Comparison of ENCODE assay signal across 8 mouse cellular contexts in the genomic region with DNA sequence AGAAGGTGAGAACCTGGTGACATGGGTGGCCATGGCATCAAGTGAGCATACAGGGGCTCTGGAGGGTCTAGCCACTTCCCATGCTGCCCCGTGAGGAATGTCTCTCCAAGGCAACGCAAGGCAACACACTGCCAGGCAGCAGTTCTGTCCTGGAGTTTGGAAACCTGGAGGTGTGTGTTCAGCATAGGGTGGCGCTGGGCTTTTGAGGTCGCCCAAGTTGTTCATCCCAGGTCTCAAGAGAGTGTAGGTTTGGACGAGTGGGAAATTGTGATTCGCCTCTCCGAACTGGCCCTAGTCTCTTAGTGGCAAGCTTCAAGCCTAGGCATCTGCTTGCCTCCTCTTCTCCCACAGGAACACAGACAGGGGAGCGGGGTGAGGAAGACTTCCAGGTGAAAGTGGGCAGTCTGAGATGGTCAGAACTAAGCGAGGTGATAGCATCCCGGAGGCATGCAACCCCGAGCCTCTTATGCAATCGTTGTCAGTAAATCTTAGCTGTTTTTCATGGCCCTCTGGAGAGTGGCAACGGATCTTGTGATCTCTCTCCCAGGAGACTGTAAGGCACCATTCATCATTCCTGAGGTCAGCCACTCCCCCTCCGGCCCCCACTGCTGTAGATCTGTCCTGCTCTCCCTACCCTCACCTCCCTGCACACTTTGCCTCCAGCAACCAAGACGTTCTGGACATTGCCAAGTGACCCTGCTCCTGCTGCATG. TPM values are rescaled to one million over a fixed set of nuclear protein-coding genes. Genes with fewer than 3 reads are reported as not detected.
A peak's percentile ranks its signal among the peaks of the same experiment; 100 is the strongest.
DNase-seq lines count a peak whose midpoint lies in the region; ATAC-seq lines count a peak whose summit lies in the region.

No protein-coding gene starts in this region.

- no peaks in the 10 kb centered on the region for H3K9me3 ChIP-seq in forebrain, embryonic 13.5 days (replicated peaks)
- peaks cover 4% of the 10 kb centered on the region; the same call in 1 of the 2 replicates for H3K9me3 ChIP-seq in kidney, embryonic 16.5 days (ENCODE audit: low read length)
- H3K9me3 ChIP-seq in midbrain, embryonic 13.5 days: no peaks in the 10 kb centered on the region

- peak overlapping the region; percentile 61 for H3K4me2 ChIP-seq in forebrain, embryonic 13.5 days
- H3K4me2 ChIP-seq in kidney, embryonic 16.5 days (replicated peaks; ENCODE audit: low read depth, low read length): peak overlapping the region; percentile 78
- H3K4me2 ChIP-seq in midbrain, embryonic 13.5 days (replicated peaks): peak overlapping the region; percentile 56

- H3K4me1 ChIP-seq in forebrain, embryonic 13.5 days: peaks cover 16% of the 10 kb centered on the region
- H3K4me1 ChIP-seq in kidney, embryonic 16.5 days (ENCODE audit: insufficient read depth, low read length): peaks cover 32% of the 10 kb centered on the region
- peaks cover 11% of the 10 kb centered on the region for H3K4me1 ChIP-seq in midbrain, embryonic 13.5 days (replicated peaks)

- H3K27me3 ChIP-seq in forebrain, embryonic 13.5 days: peaks cover 55% of the 10 kb centered on the region
- H3K27me3 ChIP-seq in kidney, embryonic 16.5 days (ENCODE audit: insufficient read depth, low read length): no peaks in the 10 kb centered on the region
- H3K27me3 ChIP-seq in midbrain, embryonic 13.5 days: peaks cover 40% of the 10 kb centered on the region

- no peaks in the 10 kb centered on the region for H3K36me3 ChIP-seq in forebrain, embryonic 13.5 days (ENCODE audit: poor library complexity, severe bottlenecking)
- H3K36me3 ChIP-seq in kidney, embryonic 16.5 days (ENCODE audit: insufficient read depth, low read length): no peaks in the 10 kb centered on the region
- H3K36me3 ChIP-seq in midbrain, embryonic 13.5 days: no peaks in the 10 kb centered on the region

- H3K9ac ChIP-seq in forebrain, embryonic 13.5 days: no peak overlapping the region
- peak overlapping the region; percentile 74 for H3K9ac ChIP-seq in kidney, embryonic 16.5 days (replicated peaks; ENCODE audit: low read length)
- no peak overlapping the region for H3K9ac ChIP-seq in midbrain, embryonic 13.5 days (replicated peaks)

- H3K27ac ChIP-seq in forebrain, embryonic 13.5 days: no peak overlapping the region
- peak overlapping the region; percentile 23 for H3K27ac ChIP-seq in kidney, embryonic 16.5 days (ENCODE audit: low read length)
- H3K27ac ChIP-seq in midbrain, embryonic 13.5 days: no peak overlapping the region

- DNase-seq in 3134 (ENCODE audit: extremely low read depth, insufficient read length, low spot score): peak; percentile 79
- peak; percentile 33 for DNase-seq in Muller cell, postnatal 12 days (ENCODE audit: inconsistent ontology term)
- DNase-seq in cerebellum, adult 11-12 months: no peak
- no peak for DNase-seq in thymus, postnatal 36 days
- no peak for DNase-seq in spleen, postnatal 36 days (ENCODE audit: low spot score in 2 of 2)

- no peak for ATAC-seq in forebrain, embryonic 13.5 days
- ATAC-seq in kidney, embryonic 16.5 days (ENCODE audit: low FRiP score, low TSS enrichment): peak; percentile 50
- no peak for ATAC-seq in midbrain, embryonic 13.5 days

- H3K4me3 ChIP-seq in forebrain, embryonic 13.5 days: peak overlapping the region; percentile 37
- peak overlapping the region; percentile 52 for H3K4me3 ChIP-seq in kidney, embryonic 16.5 days (ENCODE audit: low read length)
- H3K4me3 ChIP-seq in midbrain, embryonic 13.5 days (replicated peaks): peak overlapping the region; percentile 34; the same call in 1 of the 2 replicates

- WGBS in forebrain, embryonic 13.5 days: 36% methylated on average over 15 of the region's 15 CpGs
- 6% methylated on average over 15 of the region's 15 CpGs for WGBS in kidney, embryonic 16.5 days
- WGBS in midbrain, embryonic 13.5 days: 32% methylated on average over 15 of the region's 15 CpGs

RNA-seq across cellular contexts. Expression of a gene that starts 0.8 kb away (rescaled TPM):
- polyA plus RNA-seq in forebrain, embryonic 13.5 days (2015; fragmentation: Nextera tagmentation; extraction: Ambion mirVana): 5.5 and 6.0 TPM in 2 replicates
- polyA plus RNA-seq in kidney, embryonic 16.5 days (2015; fragmentation: Nextera tagmentation; extraction: Ambion mirVana): 59.6 and 61.1 TPM in 2 replicates
- polyA plus RNA-seq in midbrain, embryonic 13.5 days (2015; fragmentation: Nextera tagmentation; extraction: Ambion mirVana): 9.4 and 10.6 TPM in 2 replicates

RNA-seq across cellular contexts. Expression of a gene that starts 15.5 kb away (rescaled TPM):
- 100 and 102 TPM in 2 replicates for polyA plus RNA-seq in forebrain, embryonic 13.5 days (2015; fragmentation: Nextera tagmentation; extraction: Ambion mirVana)
- 152 and 155 TPM in 2 replicates for polyA plus RNA-seq in kidney, embryonic 16.5 days (2015; fragmentation: Nextera tagmentation; extraction: Ambion mirVana)
- 55.4 and 63.0 TPM in 2 replicates for polyA plus RNA-seq in midbrain, embryonic 13.5 days (2015; fragmentation: Nextera tagmentation; extraction: Ambion mirVana)

RNA-seq across cellular contexts. Expression of a gene that starts 24.7 kb away (rescaled TPM):
- polyA plus RNA-seq in forebrain, embryonic 13.5 days (2015; fragmentation: Nextera tagmentation; extraction: Ambion mirVana): 7.6 and 7.8 TPM in 2 replicates
- polyA plus RNA-seq in kidney, embryonic 16.5 days (2015; fragmentation: Nextera tagmentation; extraction: Ambion mirVana): 9.8 and 11.4 TPM in 2 replicates
- polyA plus RNA-seq in midbrain, embryonic 13.5 days (2015; fragmentation: Nextera tagmentation; extraction: Ambion mirVana): 6.5 and 8.2 TPM in 2 replicates

RNA-seq across cellular contexts. Expression of a gene that starts 36.0 kb away (rescaled TPM):
- polyA plus RNA-seq in forebrain, embryonic 13.5 days (2015; fragmentation: Nextera tagmentation; extraction: Ambion mirVana): 1.5 TPM in 1 of 2 replicates, not detected in the other
- polyA plus RNA-seq in kidney, embryonic 16.5 days (2015; fragmentation: Nextera tagmentation; extraction: Ambion mirVana): 5.1 and 9.1 TPM in 2 replicates
- polyA plus RNA-seq in midbrain, embryonic 13.5 days (2015; fragmentation: Nextera tagmentation; extraction: Ambion mirVana): 0.39 and 0.50 TPM in 2 replicates

RNA-seq across cellular contexts. Expression of a gene that starts 59.0 kb away (rescaled TPM):
- 1.2 and 3.1 TPM in 2 replicates for polyA plus RNA-seq in forebrain, embryonic 13.5 days (2015; fragmentation: Nextera tagmentation; extraction: Ambion mirVana)
- polyA plus RNA-seq in kidney, embryonic 16.5 days (2015; fragmentation: Nextera tagmentation; extraction: Ambion mirVana): 33.0 and 42.8 TPM in 2 replicates
- polyA plus RNA-seq in midbrain, embryonic 13.5 days (2015; fragmentation: Nextera tagmentation; extraction: Ambion mirVana): 2.3 and 2.6 TPM in 2 replicates

Comparison
In these comparisons a context has a peak if more than half of its experiments do, and no peak if none do; other contexts are left out.
1. DNase-seq: peak in 3134 (single experiment) and Muller cell, postnatal 12 days (single experiment); none in cerebellum, adult 11-12 months (single experiment), thymus, postnatal 36 days (0 of 2) and spleen, postnatal 36 days (0 of 2).
2. Peak in every context shown above with its lines, with median percentiles within 50 percentile points of each other: H3K4me2 ChIP-seq and H3K4me3 ChIP-seq.